In the genomic region with DNA sequence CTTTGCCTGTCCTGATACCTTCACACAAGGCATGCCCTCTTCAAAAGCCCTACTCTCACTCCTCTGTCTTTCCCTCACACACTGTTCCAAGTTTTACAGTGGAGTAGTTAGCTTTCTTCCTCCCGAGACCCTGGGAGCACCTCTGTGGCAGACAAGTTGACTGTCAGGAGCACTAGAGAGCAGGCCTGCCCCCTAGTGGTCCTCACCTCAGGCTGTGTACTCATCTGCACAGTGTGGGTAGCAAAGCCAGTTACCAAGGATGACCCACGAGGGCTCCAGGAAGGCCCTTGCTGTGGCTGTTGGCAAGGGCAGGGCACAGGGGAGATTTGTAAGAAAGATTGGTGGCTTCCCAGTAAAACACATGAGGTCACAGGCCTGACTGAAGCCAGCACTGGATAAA, we compare ENCODE assay signal across 9 mouse cellular contexts. TPM values are rescaled to one million over a fixed set of nuclear protein-coding genes. Genes with fewer than 3 reads are reported as not detected.
DNase-seq lines count a peak whose midpoint lies in the region; ATAC-seq and TF ChIP-seq lines count a peak whose summit lies in the region.
"Had no signal": no experiment of that assay in that cellular context is flagged by ENCODE, and none has a peak within 500 bp of the region (broad histone marks: within the 10 kb centered on the region; RNA-seq: fewer than 3 reads in every experiment).

No protein-coding gene starts in this region.

- H3K4me1 ChIP-seq in kidney, embryonic 15.5 days = 0 out of 2 replicates have a peak, but pooled peaks cover 3% of the 10 kb centered on the region
- H3K4me1 ChIP-seq in midbrain, postnatal 0 days (ENCODE audit: insufficient read depth, low read length) = no peaks in the 10 kb centered on the region

- H3K4me3 ChIP-seq in kidney, embryonic 15.5 days (replicated peaks) = no peak overlapping the region
- no peak overlapping the region for H3K4me3 ChIP-seq in midbrain, postnatal 0 days (ENCODE audit: low read depth, low read length)
- H3K4me3 ChIP-seq: megakaryocyte, embryonic 14.5 days had no signal

- no peak for ATAC-seq in kidney, embryonic 15.5 days (replicated peaks; ENCODE audit: low FRiP score)
- peak; percentile 47 for ATAC-seq in CD4-positive, CD25-positive, alpha-beta regulatory T cell, adult 4 months
- no peak for ATAC-seq in midbrain, postnatal 0 days (ENCODE audit: low FRiP score)
- no peak for ATAC-seq in erythroid progenitor cell, adult 5-6 weeks (replicated peaks; ENCODE audit: low FRiP score, poor library complexity, severe bottlenecking)

- peak; percentile 70 for DNase-seq in kidney, adult 18-20 months
- DNase-seq in adrenal gland, adult 2 months = peak; percentile 66
- peak; percentile 32 for DNase-seq in forelimb bud, embryonic 11.5 days (ENCODE audit: low read depth, low spot score)
- DNase-seq in large intestine, adult 2 months (ENCODE audit: low read depth, low spot score) = peak; percentile 22
- DNase-seq in midbrain, postnatal 0 days (ENCODE audit: low spot score) = peak; percentile 31

- no peak overlapping the region for H3K9ac ChIP-seq in kidney, embryonic 15.5 days
- no peak overlapping the region for H3K9ac ChIP-seq in midbrain, postnatal 0 days (replicated peaks; ENCODE audit: low read length, poor library complexity, severe bottlenecking)

- WGBS in kidney, embryonic 15.5 days = 12% methylated on average over 2 of the region's 2 CpGs
- WGBS in large intestine, adult 2 months = 5% methylated on average over 2 of the region's 2 CpGs
- WGBS in midbrain, postnatal 0 days = 28% methylated on average over 2 of the region's 2 CpGs

- no peaks in the 10 kb centered on the region for H3K36me3 ChIP-seq in kidney, embryonic 15.5 days
- H3K36me3 ChIP-seq in midbrain, postnatal 0 days (ENCODE audit: insufficient read depth, low read length) = no peaks in the 10 kb centered on the region

- peaks cover 29% of the 10 kb centered on the region for H3K27me3 ChIP-seq in kidney, embryonic 15.5 days
- 0 out of 2 replicates have a peak, but pooled peaks cover 5% of the 10 kb centered on the region for H3K27me3 ChIP-seq in midbrain, postnatal 0 days (ENCODE audit: insufficient read depth, low read length)

- no peak overlapping the region for H3K4me2 ChIP-seq in kidney, embryonic 15.5 days
- no peak overlapping the region for H3K4me2 ChIP-seq in midbrain, postnatal 0 days (ENCODE audit: low read depth, low read length, poor library complexity, severe bottlenecking)

- peak; percentile 66 for TF ChIP-seq CTCF in midbrain, postnatal 0 days (IDR thresholded peaks at IDR 0.05)

- H3K9me3 ChIP-seq in kidney, embryonic 15.5 days (replicated peaks) = no peaks in the 10 kb centered on the region
- no peaks in the 10 kb centered on the region for H3K9me3 ChIP-seq in midbrain, postnatal 0 days (ENCODE audit: low read length)
- H3K9me3 ChIP-seq: megakaryocyte, embryonic 14.5 days had no signal

- no peak overlapping the region for H3K27ac ChIP-seq in kidney, embryonic 15.5 days
- H3K27ac ChIP-seq in midbrain, postnatal 0 days (ENCODE audit: low read depth, low read length) = no peak overlapping the region

RNA-seq across cellular contexts. Expression of a gene that starts 5.6 kb away (rescaled TPM):
- polyA plus RNA-seq in kidney, embryonic 15.5 days (2015; fragmentation: Nextera tagmentation; extraction: Ambion mirVana) = 0.70 TPM in 1 of 2 replicates, not detected in the other
- not detected for polyA plus RNA-seq in CD4-positive, CD25-positive, alpha-beta regulatory T cell, adult 4 months (2017; shearing (Covaris generic))
- total RNA-seq in adrenal gland, adult 2 months (2021) = 100 to 1,000 TPM; 564 to 869 TPM
- 554 and 930 TPM in 2 replicates for polyA plus RNA-seq in adrenal gland, adult 2 months (2012; rRNA removed)
- polyA plus RNA-seq in large intestine, adult 2 months (2012; rRNA removed) = 14.5 and 16.5 TPM in 2 replicates
- 0.14 and 0.44 TPM in 2 replicates for total RNA-seq in midbrain, postnatal 0 days (2014; rRNA removed)
- 0.23 and 0.33 TPM in 2 replicates for polyA plus RNA-seq in midbrain, postnatal 0 days (2015; fragmentation: Nextera tagmentation; extraction: Ambion mirVana)
- total RNA-seq in erythroid progenitor cell, adult 5-6 weeks (2015; ENCODE audit: low replicate concordance) = not detected in 2 replicates
- not detected in 2 replicates for total RNA-seq in erythroid progenitor cell, adult 5-6 weeks (2017; ENCODE audit: low replicate concordance)

RNA-seq across cellular contexts. Expression of a gene that starts 11.6 kb away (rescaled TPM):
- polyA plus RNA-seq in kidney, embryonic 15.5 days (2015; fragmentation: Nextera tagmentation; extraction: Ambion mirVana) = 5.0 and 5.1 TPM in 2 replicates
- under 1 TPM in 1 of 2 experiments, not detected in 1; 0.58 TPM for polyA plus RNA-seq in CD4-positive, CD25-positive, alpha-beta regulatory T cell, adult 4 months (2017; shearing (Covaris generic))
- 1 to 10 TPM; 1.8 to 4.2 TPM for total RNA-seq in adrenal gland, adult 2 months (2021)
- polyA plus RNA-seq in adrenal gland, adult 2 months (2012; rRNA removed) = 2.9 and 4.7 TPM in 2 replicates
- polyA plus RNA-seq in large intestine, adult 2 months (2012; rRNA removed) = 0.40 and 0.63 TPM in 2 replicates
- 5.5 and 5.6 TPM in 2 replicates for total RNA-seq in midbrain, postnatal 0 days (2014; rRNA removed)
- polyA plus RNA-seq in midbrain, postnatal 0 days (2015; fragmentation: Nextera tagmentation; extraction: Ambion mirVana) = 1.5 and 1.7 TPM in 2 replicates
- total RNA-seq in erythroid progenitor cell, adult 5-6 weeks (2015; ENCODE audit: low replicate concordance) = not detected in 2 replicates
- 0.13 TPM in 1 of 2 replicates, not detected in the other for total RNA-seq in erythroid progenitor cell, adult 5-6 weeks (2017; ENCODE audit: low replicate concordance)

RNA-seq across cellular contexts. Expression of a gene that starts 15.8 kb away (rescaled TPM):
- polyA plus RNA-seq in kidney, embryonic 15.5 days (2015; fragmentation: Nextera tagmentation; extraction: Ambion mirVana) = 11.4 and 12.2 TPM in 2 replicates
- 1 to 10 TPM; 2.9 to 3.2 TPM for polyA plus RNA-seq in CD4-positive, CD25-positive, alpha-beta regulatory T cell, adult 4 months (2017; shearing (Covaris generic))
- total RNA-seq in adrenal gland, adult 2 months (2021) = 10 to 100 TPM; 53.4 to 53.7 TPM
- polyA plus RNA-seq in adrenal gland, adult 2 months (2012; rRNA removed) = 34.9 and 39.7 TPM in 2 replicates
- 18.9 and 27.5 TPM in 2 replicates for polyA plus RNA-seq in large intestine, adult 2 months (2012; rRNA removed)
- total RNA-seq in midbrain, postnatal 0 days (2014; rRNA removed) = 3.4 and 3.6 TPM in 2 replicates
- 11.9 and 12.3 TPM in 2 replicates for polyA plus RNA-seq in midbrain, postnatal 0 days (2015; fragmentation: Nextera tagmentation; extraction: Ambion mirVana)
- 1.3 and 4.0 TPM in 2 replicates for total RNA-seq in erythroid progenitor cell, adult 5-6 weeks (2015; ENCODE audit: low replicate concordance)
- total RNA-seq in erythroid progenitor cell, adult 5-6 weeks (2017; ENCODE audit: low replicate concordance) = not detected in 2 replicates

RNA-seq across cellular contexts. Expression of a gene that starts 15.9 kb away (rescaled TPM):
- 0.39 and 0.55 TPM in 2 replicates for polyA plus RNA-seq in kidney, embryonic 15.5 days (2015; fragmentation: Nextera tagmentation; extraction: Ambion mirVana)
- under 1 TPM in 1 of 2 experiments, not detected in 1; 0.28 TPM for polyA plus RNA-seq in CD4-positive, CD25-positive, alpha-beta regulatory T cell, adult 4 months (2017; shearing (Covaris generic))
- total RNA-seq in adrenal gland, adult 2 months (2021) = 1 to 10 TPM; 1.5 to 1.6 TPM
- polyA plus RNA-seq in adrenal gland, adult 2 months (2012; rRNA removed) = 1.5 and 1.8 TPM in 2 replicates
- 0.05 and 0.10 TPM in 2 replicates for polyA plus RNA-seq in large intestine, adult 2 months (2012; rRNA removed)
- total RNA-seq in midbrain, postnatal 0 days (2014; rRNA removed) = 0.19 and 0.27 TPM in 2 replicates
- polyA plus RNA-seq in midbrain, postnatal 0 days (2015; fragmentation: Nextera tagmentation; extraction: Ambion mirVana) = 0.32 TPM in 1 of 2 replicates, not detected in the other
- not detected in 2 replicates for total RNA-seq in erythroid progenitor cell, adult 5-6 weeks (2015; ENCODE audit: low replicate concordance)
- not detected in 2 replicates for total RNA-seq in erythroid progenitor cell, adult 5-6 weeks (2017; ENCODE audit: low replicate concordance)

Comparison
In these comparisons a context has a peak if more than half of its experiments do, and no peak if none do; other contexts are left out.
1. RNA of a gene that starts 5.6 kb away (polyA plus RNA-seq): 554 to 930 TPM in adrenal gland, adult 2 months; 14.5 to 16.5 TPM in large intestine, adult 2 months, 0.70 TPM in kidney, embryonic 15.5 days, 0.23 to 0.33 TPM in midbrain, postnatal 0 days and not detected in CD4-positive, CD25-positive, alpha-beta regulatory T cell, adult 4 months; every median in the first group is over 10 times any median in the second.
2. Peak in every context shown above with its lines, with median percentiles within 50 percentile points of each other: DNase-seq.